Mouse (Mus musculus) G1E (cell line): ENCODE measurements around the gene Magoh. TPM values are rescaled to one million over a fixed set of nuclear protein-coding genes. Genes with fewer than 3 reads are reported as not detected.
A peak's percentile ranks its signal among the peaks of the same experiment; 100 is the strongest.

ENCODE experiments used
- ATAC-seq: 2 replicates; pipeline ENCODE4 v1.8.0; 2016; ENCODE audit warnings: mild to moderate bottlenecking; ENCODE audit not compliant: insufficient number of reproducible peaks, poor library complexity, low FRiP score, severe bottlenecking; ENCODE audit errors: extremely low read depth
- DNase-seq: peaks from one replicate; pipeline ENCODE4 v3.0.0; 2012; ENCODE audit warnings: low spot score
- H3K27me3 ChIP-seq: 2 replicates; pipeline ENCODE4 v1.6.1; 2012; ENCODE audit warnings: mild to moderate bottlenecking, low read length, inconsistent platforms; ENCODE audit not compliant: insufficient read depth
- H3K36me3 ChIP-seq: replicated peaks from 2 replicates; pipeline ENCODE3; 2012; ENCODE audit warnings: mild to moderate bottlenecking, inconsistent platforms
- H3K4me1 ChIP-seq: 2 replicates; pipeline ENCODE4 v1.6.1; 2012; ENCODE audit warnings: low read depth, low read length, inconsistent platforms, mixed read lengths; ENCODE audit not compliant: insufficient read depth
- H3K4me3 ChIP-seq: 2 replicates; pipeline ENCODE4 v1.5.1; 2012; ENCODE audit warnings: low read depth, mild to moderate bottlenecking, inconsistent platforms, low read length, moderate library complexity, mixed read lengths
- H3K9me3 ChIP-seq: replicated peaks from 2 replicates; pipeline ENCODE4 v1.6.1; 2012; ENCODE audit warnings: inconsistent platforms
- CTCF ChIP-seq: IDR thresholded peaks from 2 replicates; pipeline ENCODE4 v1.5.1; 2012; ENCODE audit warnings: low read depth, low read length, inconsistent platforms, mixed read lengths
- GATA1 ChIP-seq: IDR thresholded peaks from 2 replicates; pipeline ENCODE4 v1.6.1; 2012; ENCODE audit warnings: borderline replicate concordance, low read length, inconsistent platforms, mixed read lengths
- GATA2 ChIP-seq: IDR thresholded peaks from 2 replicates; pipeline ENCODE4 v1.6.1; 2012; ENCODE audit warnings: low read depth, low read length, inconsistent platforms, borderline replicate concordance
- POLR2AphosphoS5 ChIP-seq: IDR thresholded peaks from 2 replicates; pipeline ENCODE4 v1.6.1; 2012; ENCODE audit warnings: low read depth, low read length, inconsistent platforms; ENCODE audit not compliant: insufficient replicate concordance
- TAL1 ChIP-seq: conservative IDR thresholded peaks from 2 replicates; pipeline ENCODE4 v1.6.1; 2012; ENCODE audit warnings: low read depth, low read length, inconsistent platforms, mixed read lengths
- polyA plus RNA-seq: library from polyadenylated mRNA; stranded (reverse); fragments of >175 nt; gene quantifications from 2 replicates; pipeline ENCODE4 v1.2.3, GENCODE M21; 2012
- total RNA-seq, 2 experiments: library from RNA; stranded (forward) in 1 of 2; stranded (reverse) in 1 of 2; fragments of 200-1000 nt in 1 of 2; fragments of >200 nt in 1 of 2; fragmentation: Nextera tagmentation in 1 of 2; gene quantifications; 2 replicates each; pipeline ENCODE4 v1.2.3; 2014 to 2017

Gene Magoh
- total and polyA plus RNA-seq, 3 experiments, result 6.4 to 372 (median 149) TPM

- ATAC-seq (peak; percentile 91), DNase-seq (peak; percentile 77)
- TF ChIP-seq CTCF, result no peak
- no peak for TF ChIP-seq POLR2AphosphoS5
- TF ChIP-seq GATA1, result no peak
- TF ChIP-seq GATA2, result no peak
- TF ChIP-seq TAL1, result no peak
- Histone ChIP-seq H3K9me3 (no peaks in the 10 kb centered on the region), H3K4me1 (peaks cover 28% of the 10 kb centered on the region), H3K27me3 (peaks cover 6% of the 10 kb centered on the region; the same call in 1 of the 2 replicates), H3K4me3 (peak within 1 kb of the TSS; percentile 93), H3K36me3 (peaks cover 26% of the 10 kb centered on the region)
Observed at GRCm38 (mm10) chr4:107923145-107923802, 43.7 kb downstream of the Magoh start, which contains the start of gene Cpt2. Gene Cpt2 (minus strand): TSS chr4:107923610.

- Histone ChIP-seq H3K36me3 (peaks cover 20% of the 10 kb centered on the region), H3K27me3 (peaks cover 6% of the 10 kb centered on the region; the same call in 1 of the 2 replicates), H3K4me1 (peaks cover 33% of the 10 kb centered on the region), H3K9me3 (no peaks in the 10 kb centered on the region), H3K4me3 (peak overlapping the region; percentile 93; the same call in 1 of the 2 replicates)
- DNase-seq, result no peak
- ATAC-seq, result no peak
- TF ChIP-seq POLR2AphosphoS5, result no peak
- TF ChIP-seq TAL1, result no peak
- TF ChIP-seq GATA2, result no peak
- no peak for TF ChIP-seq CTCF
- TF ChIP-seq GATA1, result no peak
Observed at GRCm38 (mm10) chr4:107923803-107924194, 44.2 kb downstream of the Magoh start.

- TF ChIP-seq GATA2 (no peak), POLR2AphosphoS5 (no peak)
- Histone ChIP-seq H3K9me3 (no peaks in the 10 kb centered on the region), H3K4me1 (peaks cover 17% of the 10 kb centered on the region), H3K27me3 (peaks cover 20% of the 10 kb centered on the region), H3K4me3 (no peak overlapping the region), H3K36me3 (no peaks in the 10 kb centered on the region)
- DNase-seq (no peak), ATAC-seq (no peak)
Observed at GRCm38 (mm10) chr4:107928269-107928668, 48.7 kb downstream of the Magoh start.

- no peak overlapping the region for H3K4me3 ChIP-seq
- TF ChIP-seq GATA2, result no peak
- no peak for TF ChIP-seq TAL1
- TF ChIP-seq CTCF, result no peak
- TF ChIP-seq POLR2AphosphoS5, result no peak
- TF ChIP-seq GATA1, result no peak
- H3K9me3 ChIP-seq, result no peaks in the 10 kb centered on the region
- DNase-seq (no peak), ATAC-seq (no peak)
- no peaks in the 10 kb centered on the region for H3K36me3 ChIP-seq
- peaks cover 20% of the 10 kb centered on the region for H3K27me3 ChIP-seq
- peaks cover 17% of the 10 kb centered on the region for H3K4me1 ChIP-seq
Observed at GRCm38 (mm10) chr4:107928726-107929125, 49.2 kb downstream of the Magoh start.

- no peaks in the 10 kb centered on the region for H3K36me3 ChIP-seq
- H3K4me3 ChIP-seq, result no peak overlapping the region
- TF ChIP-seq POLR2AphosphoS5 (no peak), GATA2 (no peak), GATA1 (no peak), CTCF (no peak), TAL1 (no peak)
- H3K27me3 ChIP-seq, result peaks cover 17% of the 10 kb centered on the region
- H3K9me3 ChIP-seq, result no peaks in the 10 kb centered on the region
- no peak for ATAC-seq
- no peak for DNase-seq
- peaks cover 17% of the 10 kb centered on the region for H3K4me1 ChIP-seq
Observed at GRCm38 (mm10) chr4:107931453-107931852, 51.9 kb downstream of the Magoh start.

- H3K4me3 ChIP-seq, result no peak overlapping the region
- DNase-seq (no peak), ATAC-seq (no peak)
- H3K4me1 ChIP-seq, result peaks cover 12% of the 10 kb centered on the region
- TF ChIP-seq POLR2AphosphoS5, result no peak
- no peak for TF ChIP-seq GATA1
- TF ChIP-seq TAL1, result no peak
- no peaks in the 10 kb centered on the region for H3K36me3 ChIP-seq
- H3K9me3 ChIP-seq, result no peaks in the 10 kb centered on the region
- peaks cover 14% of the 10 kb centered on the region for H3K27me3 ChIP-seq
Observed at GRCm38 (mm10) chr4:107933239-107933638, 53.7 kb downstream of the Magoh start.

- H3K36me3 ChIP-seq, result no peaks in the 10 kb centered on the region
- peaks cover 16% of the 10 kb centered on the region for H3K27me3 ChIP-seq
- peaks cover 5% of the 10 kb centered on the region; the same call in 1 of the 2 replicates for H3K4me1 ChIP-seq
- ATAC-seq (no peak), DNase-seq (no peak)
- TF ChIP-seq TAL1, result no peak
- TF ChIP-seq GATA1, result no peak
- TF ChIP-seq CTCF, result no peak
- TF ChIP-seq GATA2, result no peak
- TF ChIP-seq POLR2AphosphoS5, result no peak
- H3K9me3 ChIP-seq, result no peaks in the 10 kb centered on the region
- no peak overlapping the region for H3K4me3 ChIP-seq
Observed at GRCm38 (mm10) chr4:107935254-107935653, 55.7 kb downstream of the Magoh start.

Other genes with a start within 250 kb of the Magoh start
- not detected in 2 replicates for gene Dmrtb1, start 195.5 kb upstream of the Magoh start, total RNA-seq (2014; fragmentation: Nextera tagmentation)
- gene Dmrtb1, start 195.5 kb upstream of the Magoh start, total RNA-seq (2017), result not detected in 2 replicates
- gene Dmrtb1, start 195.5 kb upstream of the Magoh start, polyA plus RNA-seq, result not detected in 2 replicates
- 5.0 and 9.4 TPM in 2 replicates for gene Lrp8, start 77.5 kb upstream of the Magoh start, total RNA-seq (2014; fragmentation: Nextera tagmentation)
- gene Lrp8, start 77.5 kb upstream of the Magoh start, total RNA-seq (2017), result 13.0 and 13.5 TPM in 2 replicates
- 12.1 and 12.5 TPM in 2 replicates for gene Lrp8, start 77.5 kb upstream of the Magoh start, polyA plus RNA-seq
- 50.5 and 58.7 TPM in 2 replicates for gene 0610037L13Rik, start 10.1 kb downstream of the Magoh start, total RNA-seq (2014; fragmentation: Nextera tagmentation)
- gene 0610037L13Rik, start 10.1 kb downstream of the Magoh start, total RNA-seq (2017), result 35.0 and 48.3 TPM in 2 replicates
- gene 0610037L13Rik, start 10.1 kb downstream of the Magoh start, polyA plus RNA-seq, result 2.4 and 2.7 TPM in 2 replicates
- gene Cpt2, start 43.9 kb downstream of the Magoh start, total RNA-seq (2014; fragmentation: Nextera tagmentation), result 33.5 and 35.8 TPM in 2 replicates
- gene Cpt2, start 43.9 kb downstream of the Magoh start, total RNA-seq (2017), result 23.2 and 31.8 TPM in 2 replicates
- gene Cpt2, start 43.9 kb downstream of the Magoh start, polyA plus RNA-seq, result 75.4 and 97.0 TPM in 2 replicates
- not detected in 2 replicates for gene Slc1a7, start 88.6 kb downstream of the Magoh start, total RNA-seq (2014; fragmentation: Nextera tagmentation)
- gene Slc1a7, start 88.6 kb downstream of the Magoh start, total RNA-seq (2017), result 0.11 TPM in 1 of 2 replicates, not detected in the other
- not detected in 2 replicates for gene Slc1a7, start 88.6 kb downstream of the Magoh start, polyA plus RNA-seq
- not detected in 2 replicates for gene Podn, start 216.7 kb downstream of the Magoh start, total RNA-seq (2014; fragmentation: Nextera tagmentation)
- gene Podn, start 216.7 kb downstream of the Magoh start, total RNA-seq (2017), result 0.12 TPM in 1 of 2 replicates, not detected in the other
- gene Podn, start 216.7 kb downstream of the Magoh start, polyA plus RNA-seq, result not detected in 2 replicates